Mouse (Mus musculus) kidney, postnatal 36 days (tissue): ENCODE measurements at regions not wholly inside any gene's neighbourhood (a gene's known extent, or its start where the extent isn't known, plus 50 kb on each side); places are given as distances from the start of the nearest gene placed in this dataset.

Experiments used
- DNase-seq, 2 experiments: peaks; one replicate each; pipeline ENCODE4 v3.0.0; 2021 to 2022; ENCODE audit warnings: mixed read lengths in 2 of 2

- no peak for DNase-seq
Observed at GRCm38 (mm10) chr13:57365096-57365495, 469.3 kb upstream of the Trpc7 start.

GRCm38 (mm10) chr13:57364396-57364795 lies 468.6 kb upstream of the Trpc7 start:
- DNase-seq, result no peak

- DNase-seq, result no peak
Observed at GRCm38 (mm10) chr13:57362563-57362962, 466.8 kb upstream of the Trpc7 start.

- DNase-seq, result no peak
Observed at GRCm38 (mm10) chr13:57361286-57361685, 465.5 kb upstream of the Trpc7 start.

GRCm38 (mm10) chr13:57354606-57355005 lies 458.8 kb upstream of the Trpc7 start:
- DNase-seq, result no peak

- DNase-seq, result peak in 1 of 2 experiments; percentile 6
Observed at GRCm38 (mm10) chr13:57353976-57354375, 458.2 kb upstream of the Trpc7 start.

- no peak for DNase-seq
Observed at GRCm38 (mm10) chr13:57350828-57351227, 455.0 kb upstream of the Trpc7 start.

GRCm38 (mm10) chr13:57338676-57339075 lies 442.9 kb upstream of the Trpc7 start:
- no peak for DNase-seq

- DNase-seq, result no peak
Observed at GRCm38 (mm10) chr13:57336596-57336995, 440.8 kb upstream of the Trpc7 start.

- DNase-seq, result peak; percentile 42
Observed at GRCm38 (mm10) chr13:57332976-57333375, 437.2 kb upstream of the Trpc7 start.

- no peak for DNase-seq
Observed at GRCm38 (mm10) chr13:57331868-57332267, 436.1 kb upstream of the Trpc7 start.

- DNase-seq, result no peak
Observed at GRCm38 (mm10) chr13:57325306-57325925, 429.6 kb upstream of the Trpc7 start.

- peak in 1 of 2 experiments; percentile 6 for DNase-seq
Observed at GRCm38 (mm10) chr13:57316211-57317005, 420.6 kb upstream of the Trpc7 start.

GRCm38 (mm10) chr13:57314512-57314911 lies 418.7 kb upstream of the Trpc7 start:
- DNase-seq, result no peak

- DNase-seq, result no peak
Observed at GRCm38 (mm10) chr13:57313731-57314130, 417.9 kb upstream of the Trpc7 start.

GRCm38 (mm10) chr13:57311235-57311634 lies 415.4 kb upstream of the Trpc7 start:
- DNase-seq, result peak in 1 of 2 experiments; percentile 8

- DNase-seq, result peak in 1 of 2 experiments; percentile 11
Observed at GRCm38 (mm10) chr13:57309618-57310017, 413.8 kb upstream of the Trpc7 start.

GRCm38 (mm10) chr13:57307971-57308903 lies 412.4 kb upstream of the Trpc7 start:
- peak in 1 of 2 experiments; percentile 21 for DNase-seq

- DNase-seq, result no peak
Observed at GRCm38 (mm10) chr13:57305586-57305985, 409.8 kb upstream of the Trpc7 start.

- no peak for DNase-seq
Observed at GRCm38 (mm10) chr13:57303805-57304204, 408.0 kb upstream of the Trpc7 start.

- no peak for DNase-seq
Observed at GRCm38 (mm10) chr13:57291737-57292490, 396.1 kb upstream of the Trpc7 start.

GRCm38 (mm10) chr13:57286168-57286567 lies 390.4 kb upstream of the Trpc7 start:
- DNase-seq, result no peak
